Mouse (Mus musculus): Measurements from ENCODE around the gene Rhox4g. TPM values are rescaled to one million over a fixed set of nuclear protein-coding genes. Genes with fewer than 3 reads are reported as not detected.
"Not testable (repeated sequence)": the region's sequence is repeated elsewhere in the genome, so short reads cannot be mapped to it uniquely, and the experiment has no call there.

Rhox4g gene
- polyA plus RNA-seq (2015; fragmentation: Nextera tagmentation; extraction: Ambion mirVana): not detected in 2 replicates

GRCm38 (mm10) chrX:37651227-37651626 lies at the start of gene Rhox4g:
Gene Rhox4g (minus strand): TSS chrX:37651327.
- not testable (repeated sequence) for H3K9ac ChIP-seq; ATAC-seq (replicated peaks; ENCODE audit: low FRiP score); H3K27me3 ChIP-seq; H3K4me2 ChIP-seq; H3K4me3 ChIP-seq (replicated peaks); H3K9me3 ChIP-seq (replicated peaks); H3K36me3 ChIP-seq; H3K4me1 ChIP-seq; H3K27ac ChIP-seq
- WGBS: 93% methylated on average over 16 of the region's 20 CpGs

- no peak for ATAC-seq (replicated peaks; ENCODE audit: low FRiP score)
- no peak overlapping the region for H3K4me3 ChIP-seq (replicated peaks)
- no peaks in the 10 kb centered on the region for H3K27me3 ChIP-seq
- no peaks in the 10 kb centered on the region for H3K4me1 ChIP-seq
- H3K9ac ChIP-seq: no peak overlapping the region
- H3K9me3 ChIP-seq (replicated peaks): no peaks in the 10 kb centered on the region
- no peak overlapping the region for H3K27ac ChIP-seq
- no peak overlapping the region for H3K4me2 ChIP-seq
- no peaks in the 10 kb centered on the region for H3K36me3 ChIP-seq
- 86% methylated on average over 2 of the region's 2 CpGs for WGBS
Measured at GRCm38 (mm10) chrX:37692261-37692660, 41.1 kb upstream of the Rhox4g start.

GRCm38 (mm10) chrX:37683031-37683715 lies 32.0 kb upstream of the Rhox4g start:
- ATAC-seq (replicated peaks; ENCODE audit: low FRiP score): no peak
- 88% methylated on average over 23 of the region's 24 CpGs for WGBS

GRCm38 (mm10) chrX:37673177-37673576 lies 22.1 kb upstream of the Rhox4g start, which contains the start of gene Rhox2h:
Gene Rhox2h (minus strand): TSS chrX:37673277.
- H3K27me3 ChIP-seq; H3K9ac ChIP-seq; ATAC-seq (replicated peaks; ENCODE audit: low FRiP score); H3K4me3 ChIP-seq (replicated peaks); H3K36me3 ChIP-seq; H3K4me1 ChIP-seq; H3K4me2 ChIP-seq; H3K9me3 ChIP-seq (replicated peaks); H3K27ac ChIP-seq: not testable (repeated sequence)
- 83% methylated on average over 8 of the region's 8 CpGs for WGBS

More at GRCm38 (mm10) chrX:37683031-37683715, 32.0 kb upstream of the Rhox4g start:
- no peaks in the 10 kb centered on the region for H3K36me3 ChIP-seq
- no peak overlapping the region for H3K4me2 ChIP-seq
- no peak overlapping the region for H3K27ac ChIP-seq
- no peaks in the 10 kb centered on the region for H3K4me1 ChIP-seq
- no peaks in the 10 kb centered on the region for H3K9me3 ChIP-seq (replicated peaks)
- H3K27me3 ChIP-seq: no peaks in the 10 kb centered on the region
- H3K9ac ChIP-seq: no peak overlapping the region
- H3K4me3 ChIP-seq (replicated peaks): no peak overlapping the region

- H3K9me3 ChIP-seq (replicated peaks); H3K4me1 ChIP-seq; H3K27me3 ChIP-seq; H3K4me3 ChIP-seq (replicated peaks); H3K27ac ChIP-seq; H3K4me2 ChIP-seq; H3K9ac ChIP-seq; H3K36me3 ChIP-seq; ATAC-seq (replicated peaks; ENCODE audit: low FRiP score): not testable (repeated sequence)
- 86% methylated on average over 1 of the region's 3 CpGs for WGBS
Measured at GRCm38 (mm10) chrX:37668664-37669063, 17.5 kb upstream of the Rhox4g start, which contains the start of gene Rhox3h. Gene Rhox3h (minus strand): TSS chrX:37668764.

- H3K9ac ChIP-seq; ATAC-seq (replicated peaks; ENCODE audit: low FRiP score); H3K36me3 ChIP-seq; H3K4me3 ChIP-seq (replicated peaks); H3K9me3 ChIP-seq (replicated peaks); H3K4me1 ChIP-seq; H3K4me2 ChIP-seq; H3K27ac ChIP-seq; H3K27me3 ChIP-seq: not testable (repeated sequence)
- WGBS: 92% methylated on average over 6 of the region's 6 CpGs
Measured at GRCm38 (mm10) chrX:37643370-37643769, 7.8 kb downstream of the Rhox4g start, which contains the start of gene Rhox2g. Gene Rhox2g (minus strand): TSS chrX:37643470.

- not testable (repeated sequence) for H3K9ac ChIP-seq; H3K4me1 ChIP-seq; H3K27me3 ChIP-seq; H3K9me3 ChIP-seq (replicated peaks); H3K4me2 ChIP-seq; H3K4me3 ChIP-seq (replicated peaks); H3K27ac ChIP-seq; H3K36me3 ChIP-seq; ATAC-seq (replicated peaks; ENCODE audit: low FRiP score)
- 93% methylated on average over 2 of the region's 2 CpGs for WGBS
Measured at GRCm38 (mm10) chrX:37628512-37628911, 22.6 kb downstream of the Rhox4g start, which contains the start of gene Rhox3g. Gene Rhox3g (minus strand): TSS chrX:37628612.

- ATAC-seq (replicated peaks; ENCODE audit: low FRiP score); H3K27ac ChIP-seq; H3K36me3 ChIP-seq; H3K27me3 ChIP-seq; H3K9ac ChIP-seq; H3K4me2 ChIP-seq; H3K9me3 ChIP-seq (replicated peaks); H3K4me1 ChIP-seq; H3K4me3 ChIP-seq (replicated peaks): not testable (repeated sequence)
- WGBS: 92% methylated on average over 18 of the region's 19 CpGs
Measured at GRCm38 (mm10) chrX:37607604-37608003, 43.5 kb downstream of the Rhox4g start, which contains the start of gene Rhox4f. Gene Rhox4f (minus strand): TSS chrX:37607704.

Other genes with a start within 250 kb of the Rhox4g start
- gene Rhox2b, start 239.3 kb downstream of the Rhox4g start, polyA plus RNA-seq (2015; fragmentation: Nextera tagmentation; extraction: Ambion mirVana): not detected in 2 replicates
- gene Rhox4b, start 218.8 kb downstream of the Rhox4g start, polyA plus RNA-seq (2015; fragmentation: Nextera tagmentation; extraction: Ambion mirVana): not detected in 2 replicates
- gene Rhox2c, start 197.6 kb downstream of the Rhox4g start, polyA plus RNA-seq (2015; fragmentation: Nextera tagmentation; extraction: Ambion mirVana): not detected in 2 replicates
- not detected in 2 replicates for gene Rhox3c, start 192.7 kb downstream of the Rhox4g start, polyA plus RNA-seq (2015; fragmentation: Nextera tagmentation; extraction: Ambion mirVana)
- gene Rhox4c, start 171.0 kb downstream of the Rhox4g start, polyA plus RNA-seq (2015; fragmentation: Nextera tagmentation; extraction: Ambion mirVana): not detected in 2 replicates
- not detected in 2 replicates for gene Rhox2d, start 157.9 kb downstream of the Rhox4g start, polyA plus RNA-seq (2015; fragmentation: Nextera tagmentation; extraction: Ambion mirVana)
- gene Rhox4d, start 137.0 kb downstream of the Rhox4g start, polyA plus RNA-seq (2015; fragmentation: Nextera tagmentation; extraction: Ambion mirVana): not detected in 2 replicates
- not detected in 2 replicates for gene Rhox2e, start 120.9 kb downstream of the Rhox4g start, polyA plus RNA-seq (2015; fragmentation: Nextera tagmentation; extraction: Ambion mirVana)
- not detected in 2 replicates for gene Rhox3e, start 109.3 kb downstream of the Rhox4g start, polyA plus RNA-seq (2015; fragmentation: Nextera tagmentation; extraction: Ambion mirVana)
- not detected in 2 replicates for gene Rhox4e, start 93.9 kb downstream of the Rhox4g start, polyA plus RNA-seq (2015; fragmentation: Nextera tagmentation; extraction: Ambion mirVana)
- not detected in 2 replicates for gene Rhox2f, start 79.9 kb downstream of the Rhox4g start, polyA plus RNA-seq (2015; fragmentation: Nextera tagmentation; extraction: Ambion mirVana)
- not detected in 2 replicates for gene Rhox3f, start 70.3 kb downstream of the Rhox4g start, polyA plus RNA-seq (2015; fragmentation: Nextera tagmentation; extraction: Ambion mirVana)
- not detected in 2 replicates for gene Rhox4f, start 43.6 kb downstream of the Rhox4g start, polyA plus RNA-seq (2015; fragmentation: Nextera tagmentation; extraction: Ambion mirVana)
- gene Rhox3g, start 22.7 kb downstream of the Rhox4g start, polyA plus RNA-seq (2015; fragmentation: Nextera tagmentation; extraction: Ambion mirVana): not detected in 2 replicates
- gene Rhox2g, start 7.9 kb downstream of the Rhox4g start, polyA plus RNA-seq (2015; fragmentation: Nextera tagmentation; extraction: Ambion mirVana): not detected in 2 replicates
- not detected in 2 replicates for gene Rhox3h, start 17.4 kb upstream of the Rhox4g start, polyA plus RNA-seq (2015; fragmentation: Nextera tagmentation; extraction: Ambion mirVana)
- gene Rhox2h, start 21.9 kb upstream of the Rhox4g start, polyA plus RNA-seq (2015; fragmentation: Nextera tagmentation; extraction: Ambion mirVana): not detected in 2 replicates
- gene Rhox5, start 153.5 kb upstream of the Rhox4g start, polyA plus RNA-seq (2015; fragmentation: Nextera tagmentation; extraction: Ambion mirVana): 1.9 and 2.2 TPM in 2 replicates
- gene Rhox6, start 175.6 kb upstream of the Rhox4g start, polyA plus RNA-seq (2015; fragmentation: Nextera tagmentation; extraction: Ambion mirVana): 0.16 TPM in 1 of 2 replicates, not detected in the other
- not detected in 2 replicates for gene Rhox7a, start 180.4 kb upstream of the Rhox4g start, polyA plus RNA-seq (2015; fragmentation: Nextera tagmentation; extraction: Ambion mirVana)
- not detected in 2 replicates for gene Rhox8, start 227.6 kb upstream of the Rhox4g start, polyA plus RNA-seq (2015; fragmentation: Nextera tagmentation; extraction: Ambion mirVana)
- not detected in 2 replicates for gene Rhox7b, start 245.9 kb upstream of the Rhox4g start, polyA plus RNA-seq (2015; fragmentation: Nextera tagmentation; extraction: Ambion mirVana)

All from kidney, embryonic 15.5 days (tissue).